Mouse (Mus musculus): ENCODE measurements around the gene Vmn1r174. TPM values are rescaled to one million over a fixed set of nuclear protein-coding genes. Genes with fewer than 3 reads are reported as not detected.

Gene Vmn1r174
- not detected for polyA plus RNA-seq (2014; fragmentation: Illumina TruSeq; extraction: RNeasy Lipid Tissue Mini Kit (QIAGEN cat#74804); ENCODE audit: low replicate concordance)

DNA sequence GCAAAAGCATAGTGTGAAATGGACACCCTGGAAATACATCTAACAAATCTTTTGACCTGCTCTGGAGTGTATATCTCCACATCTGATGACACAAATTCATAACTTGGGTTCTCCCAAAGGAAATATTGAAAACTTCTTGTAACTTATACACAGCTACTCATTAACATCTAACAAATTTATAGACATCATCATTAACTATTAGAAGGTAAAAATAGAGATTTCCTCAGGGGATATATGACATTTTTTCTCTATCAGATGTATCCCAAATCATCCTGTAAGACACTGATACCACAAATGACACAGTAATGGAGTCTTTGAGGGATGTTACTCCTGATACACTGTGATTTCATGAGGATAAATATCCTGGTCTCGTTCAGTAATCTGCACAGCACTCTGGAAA is at the start of gene Vmn1r174:
Vmn1r174 (plus strand) TSS at position 301 of the 400 bp plus-strand sequence.

DNA sequence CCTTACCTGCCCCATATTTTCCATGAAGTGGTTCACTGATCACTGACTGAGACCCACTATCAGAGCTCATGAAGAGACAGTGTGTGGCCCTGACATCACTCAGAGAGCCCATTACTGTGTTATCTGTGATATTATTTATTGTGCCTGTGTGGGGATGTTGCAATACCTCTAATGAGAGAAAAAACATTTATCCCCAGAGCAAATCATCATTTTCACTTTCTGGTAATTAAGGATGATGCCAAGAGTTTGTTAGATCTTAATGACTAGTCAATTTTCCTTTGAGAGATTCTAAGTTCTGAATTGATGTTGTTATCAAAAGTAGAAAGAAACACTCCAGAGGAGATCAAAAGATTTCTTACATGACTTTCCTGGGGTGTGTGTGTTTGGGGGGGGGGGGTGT is 58.5 kb downstream of the Vmn1r174 start, which contains the start of gene Vmn1r175:
Vmn1r175 (minus strand) TSS at position 101 of the 400 bp plus-strand sequence.

Other genes starting within 250 kb of the Vmn1r174 start
- gene Vmn1r167, start 245.1 kb upstream of the Vmn1r174 start, polyA plus RNA-seq (2014; fragmentation: Illumina TruSeq; extraction: RNeasy Lipid Tissue Mini Kit (QIAGEN cat#74804); ENCODE audit: low replicate concordance): not detected
- not detected for gene Vmn1r168, start 212.5 kb upstream of the Vmn1r174 start, polyA plus RNA-seq (2014; fragmentation: Illumina TruSeq; extraction: RNeasy Lipid Tissue Mini Kit (QIAGEN cat#74804); ENCODE audit: low replicate concordance)
- gene Vmn1r169, start 176.7 kb upstream of the Vmn1r174 start, polyA plus RNA-seq (2014; fragmentation: Illumina TruSeq; extraction: RNeasy Lipid Tissue Mini Kit (QIAGEN cat#74804); ENCODE audit: low replicate concordance): not detected
- gene Vmn1r170, start 146.1 kb upstream of the Vmn1r174 start, polyA plus RNA-seq (2014; fragmentation: Illumina TruSeq; extraction: RNeasy Lipid Tissue Mini Kit (QIAGEN cat#74804); ENCODE audit: low replicate concordance): not detected
- not detected for gene Vmn1r171, start 121.5 kb upstream of the Vmn1r174 start, polyA plus RNA-seq (2014; fragmentation: Illumina TruSeq; extraction: RNeasy Lipid Tissue Mini Kit (QIAGEN cat#74804); ENCODE audit: low replicate concordance)
- not detected for gene Vmn1r172, start 94.0 kb upstream of the Vmn1r174 start, polyA plus RNA-seq (2014; fragmentation: Illumina TruSeq; extraction: RNeasy Lipid Tissue Mini Kit (QIAGEN cat#74804); ENCODE audit: low replicate concordance)
- not detected for gene Vmn1r173, start 51.6 kb upstream of the Vmn1r174 start, polyA plus RNA-seq (2014; fragmentation: Illumina TruSeq; extraction: RNeasy Lipid Tissue Mini Kit (QIAGEN cat#74804); ENCODE audit: low replicate concordance)
- not detected for gene Vmn1r175, start 58.4 kb downstream of the Vmn1r174 start, polyA plus RNA-seq (2014; fragmentation: Illumina TruSeq; extraction: RNeasy Lipid Tissue Mini Kit (QIAGEN cat#74804); ENCODE audit: low replicate concordance)
- not detected for gene Vmn1r176, start 85.1 kb downstream of the Vmn1r174 start, polyA plus RNA-seq (2014; fragmentation: Illumina TruSeq; extraction: RNeasy Lipid Tissue Mini Kit (QIAGEN cat#74804); ENCODE audit: low replicate concordance)
- not detected for gene Vmn1r177, start 114.2 kb downstream of the Vmn1r174 start, polyA plus RNA-seq (2014; fragmentation: Illumina TruSeq; extraction: RNeasy Lipid Tissue Mini Kit (QIAGEN cat#74804); ENCODE audit: low replicate concordance)
- not detected for gene Vmn1r178, start 139.7 kb downstream of the Vmn1r174 start, polyA plus RNA-seq (2014; fragmentation: Illumina TruSeq; extraction: RNeasy Lipid Tissue Mini Kit (QIAGEN cat#74804); ENCODE audit: low replicate concordance)
- not detected for gene Vmn1r179, start 174.7 kb downstream of the Vmn1r174 start, polyA plus RNA-seq (2014; fragmentation: Illumina TruSeq; extraction: RNeasy Lipid Tissue Mini Kit (QIAGEN cat#74804); ENCODE audit: low replicate concordance)
- gene Vmn1r180, start 198.4 kb downstream of the Vmn1r174 start, polyA plus RNA-seq (2014; fragmentation: Illumina TruSeq; extraction: RNeasy Lipid Tissue Mini Kit (QIAGEN cat#74804); ENCODE audit: low replicate concordance): not detected
- gene Vmn1r181, start 222.3 kb downstream of the Vmn1r174 start, polyA plus RNA-seq (2014; fragmentation: Illumina TruSeq; extraction: RNeasy Lipid Tissue Mini Kit (QIAGEN cat#74804); ENCODE audit: low replicate concordance): not detected
- gene V1rd19, start 249.4 kb downstream of the Vmn1r174 start, polyA plus RNA-seq (2014; fragmentation: Illumina TruSeq; extraction: RNeasy Lipid Tissue Mini Kit (QIAGEN cat#74804); ENCODE audit: low replicate concordance): not detected

Data from small intestine, adult 10 weeks (tissue).